Mouse (Mus musculus): ENCODE data around the gene Tbc1d10a.

- TF ChIP-seq CTCF (IDR thresholded peaks at IDR 0.05; ENCODE audit: low read depth, low read length) (no peak), POLR2A (IDR thresholded peaks at IDR 0.05; ENCODE audit: extremely low read depth, insufficient read depth, low read length) (no peak)
Measured at GRCm38 (mm10) chr11:4190677-4191076, 4.1 kb downstream of the Tbc1d10a start.

Measured in liver, adult 2 months (tissue).